Mouse (Mus musculus) Patski (cell line): ENCODE results near the gene Reep3. TPM values are rescaled to one million over a fixed set of nuclear protein-coding genes. Genes with fewer than 3 reads are reported as not detected.

Source experiments
- ATAC-seq: fragments of 100-300 bp; one replicate; pipeline ENCODE4 v1.8.0; 2021
- CTCF ChIA-PET: fragments of 350-600 bp; sonication (Branson Sonifier 250); formaldehyde crosslinking; loops from one replicate; lab custom pipeline; 2022; ENCODE audit warnings: inconsistent platforms; lab: Charles Lee
- POLR2A ChIA-PET: fragments of 350-600 bp; sonication (Branson Sonifier 250); formaldehyde crosslinking; loops from one replicate; lab custom pipeline; 2022; ENCODE audit warnings: antibody characterized with exemption, inconsistent platforms; lab: Charles Lee
- DNase-seq: peaks from one replicate; pipeline ENCODE4 v3.0.0-alpha.2; 2011; ENCODE audit warnings: low read depth, low spot score
- H3K27me3 ChIP-seq: fragments of 371-371 bp; one replicate; pipeline ENCODE4 v1.5.1; 2021
- CTCF ChIP-seq: fragments of 100-300 bp; IDR thresholded peaks from one replicate; pipeline ENCODE4 v1.5.1; 2021
- in situ Hi-C: fragments of 300-500 bp; cut with MboI; formaldehyde crosslinking; loops from 3 replicates; pipeline ENCODE4 v1.11.1; 2018; ENCODE audit warnings: low pct_unique_long_range_greater_than_20kb, mixed read lengths
- polyA plus RNA-seq: library from polyadenylated mRNA; unstranded; gene quantifications from one replicate; pipeline ENCODE4 v1.2.3, GENCODE M21; 2021

Reep3 gene
- polyA plus RNA-seq, 1 experiment from 2014 or later = 46.6 TPM

DNA sequence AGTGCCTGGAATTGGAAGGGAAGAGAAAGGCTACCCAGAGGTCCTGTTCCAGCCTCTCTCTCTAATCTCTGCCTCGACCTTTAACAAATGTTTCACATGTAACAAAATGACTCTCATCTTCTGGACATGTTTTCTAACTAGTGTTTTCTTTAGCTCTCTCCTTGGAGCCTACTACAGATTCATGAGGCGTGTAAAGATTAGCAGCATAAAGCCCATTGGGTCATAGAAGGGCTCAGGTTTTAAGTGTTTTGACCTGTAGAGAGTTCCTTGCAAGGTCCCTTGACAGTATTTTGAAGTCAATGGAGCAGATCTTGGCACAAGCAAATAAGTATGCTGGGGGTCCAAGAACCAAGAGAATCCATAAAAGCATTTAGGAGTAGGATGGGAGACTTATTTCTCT lies 118.5 kb downstream of the Reep3 start:
- ATAC-seq (no peak), DNase-seq (no peak)
- POLR2A ChIA-PET = no interaction called here
- H3K27me3 ChIP-seq = no peaks in the 10 kb centered on the region
- CTCF ChIA-PET = no interaction called here
- in situ Hi-C loops = no loop called here
- no peak for TF ChIP-seq CTCF

DNA sequence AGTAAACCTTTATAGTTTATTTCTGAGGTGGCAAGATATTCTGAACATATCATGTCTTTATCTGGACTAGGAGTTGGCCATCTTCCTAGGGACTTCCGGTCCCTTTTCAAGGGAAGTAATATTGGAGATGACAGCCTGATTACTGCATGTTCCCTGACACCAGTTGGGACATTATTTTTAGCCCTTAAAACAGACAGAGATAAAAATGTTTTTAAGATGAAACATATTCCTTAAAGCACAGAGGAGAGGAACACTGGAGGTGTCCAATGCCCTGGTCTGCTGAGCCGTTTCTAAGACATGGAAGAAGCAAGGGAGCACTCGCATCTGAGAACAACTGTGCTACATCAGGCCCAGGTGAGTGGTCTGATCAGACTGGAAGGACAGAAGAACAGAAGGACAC lies 119.7 kb downstream of the Reep3 start:
- CTCF ChIA-PET = no interaction called here
- ATAC-seq = no peak
- in situ Hi-C loops = no loop called here

DNA sequence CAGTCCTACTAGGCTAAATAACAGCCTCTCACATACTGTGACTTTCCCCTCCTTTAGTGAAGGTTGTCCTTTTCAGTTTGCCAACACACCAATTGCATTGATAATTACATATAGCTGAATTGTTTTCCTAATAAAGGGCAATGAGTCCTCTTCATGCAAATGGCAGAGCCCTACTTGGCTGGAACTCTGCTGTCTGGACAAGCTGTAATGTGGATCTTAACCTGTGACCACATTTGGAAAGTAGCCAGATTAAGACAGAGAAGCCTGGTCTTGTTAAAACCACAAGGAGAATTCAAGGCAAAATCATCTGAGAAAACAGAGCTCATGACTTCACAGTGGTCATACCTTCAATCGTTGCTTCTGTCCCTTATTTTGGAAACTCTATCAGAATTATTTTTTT lies 121.3 kb downstream of the Reep3 start:
- in situ Hi-C loops = no loop called here
- CTCF ChIA-PET = no interaction called here
- no peaks in the 10 kb centered on the region for H3K27me3 ChIP-seq
- POLR2A ChIA-PET = no interaction called here
- ATAC-seq (peak; percentile 39), DNase-seq (peak; percentile 57)
- no peak for TF ChIP-seq CTCF

More for the DNA sequence above, 119.7 kb downstream of the Reep3 start:
- no peaks in the 10 kb centered on the region for H3K27me3 ChIP-seq
- POLR2A ChIA-PET = no interaction called here
- no peak for DNase-seq
- TF ChIP-seq CTCF = no peak

DNA sequence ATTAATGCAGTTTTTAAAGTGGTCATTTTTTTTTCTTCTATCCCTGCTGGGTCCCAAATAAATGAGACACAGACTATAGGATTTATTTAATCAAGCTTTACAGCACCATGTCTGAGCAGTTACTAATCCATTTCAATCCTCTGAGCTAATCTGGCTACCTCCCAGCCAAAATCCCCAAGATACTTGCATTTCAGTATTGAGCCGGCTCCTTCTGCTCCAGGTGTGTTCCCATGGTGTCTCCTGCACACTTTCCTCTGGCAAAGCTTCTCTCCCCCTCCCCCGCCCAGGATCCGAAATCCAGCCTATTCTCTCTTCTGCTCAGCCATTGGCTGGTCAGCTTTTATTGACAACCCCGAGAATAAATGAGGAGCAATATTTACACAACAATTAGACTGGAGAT lies 122.3 kb downstream of the Reep3 start:
- in situ Hi-C loops = no loop called here
- ChIA-PET POLR2A (no interaction called here), CTCF (no interaction called here)
- no peak for TF ChIP-seq CTCF
- no peaks in the 10 kb centered on the region for H3K27me3 ChIP-seq
- ATAC-seq (no peak), DNase-seq (no peak)

DNA sequence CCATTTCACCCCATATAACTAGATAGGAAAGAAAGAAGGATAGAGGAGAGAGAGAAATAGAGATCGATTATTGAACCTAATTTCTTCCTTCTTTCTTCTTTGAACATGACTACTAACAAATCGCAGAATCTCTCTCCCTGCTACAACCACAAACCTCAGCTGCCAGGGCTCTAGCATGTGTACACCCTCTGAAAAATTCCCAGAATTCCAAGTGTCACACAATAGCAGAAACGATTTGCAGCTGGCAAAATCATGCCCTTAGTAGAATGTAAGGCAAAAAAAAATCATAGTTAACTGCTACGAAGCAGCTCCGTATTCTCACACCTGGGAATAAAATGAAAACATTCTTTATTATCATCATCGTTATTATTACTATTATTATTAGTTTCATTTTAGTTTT lies 122.9 kb downstream of the Reep3 start:
- in situ Hi-C loops = no loop called here
- ChIA-PET POLR2A (no interaction called here), CTCF (interaction anchor here (0.7 kb wide), 1 partner anchor 15 kb away, joined by 3 read pairs; no protein-coding TSS in a partner anchor)
- no peak for ATAC-seq
- no peak for TF ChIP-seq CTCF
- no peaks in the 10 kb centered on the region for H3K27me3 ChIP-seq
- no peak for DNase-seq

DNA sequence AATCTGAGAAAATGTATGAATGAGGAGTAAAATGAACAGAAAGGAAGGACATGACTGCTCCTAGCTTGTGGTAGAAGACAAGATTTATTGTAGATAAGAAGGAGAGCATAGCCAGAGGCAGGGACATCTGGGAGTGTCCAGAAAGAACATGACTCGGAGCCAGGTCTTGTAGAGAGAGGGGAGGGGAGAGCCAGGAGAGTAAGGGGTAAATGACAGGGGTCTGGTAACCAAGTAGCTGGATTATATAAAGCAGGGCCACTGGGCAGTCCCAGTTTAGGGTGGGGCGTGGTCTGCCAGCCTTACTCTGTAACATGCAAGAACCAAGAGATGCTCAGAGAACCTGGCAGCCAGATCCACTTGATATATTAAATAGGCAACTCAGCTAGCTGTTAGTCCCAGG lies 123.5 kb downstream of the Reep3 start:
- ATAC-seq = no peak

DNA sequence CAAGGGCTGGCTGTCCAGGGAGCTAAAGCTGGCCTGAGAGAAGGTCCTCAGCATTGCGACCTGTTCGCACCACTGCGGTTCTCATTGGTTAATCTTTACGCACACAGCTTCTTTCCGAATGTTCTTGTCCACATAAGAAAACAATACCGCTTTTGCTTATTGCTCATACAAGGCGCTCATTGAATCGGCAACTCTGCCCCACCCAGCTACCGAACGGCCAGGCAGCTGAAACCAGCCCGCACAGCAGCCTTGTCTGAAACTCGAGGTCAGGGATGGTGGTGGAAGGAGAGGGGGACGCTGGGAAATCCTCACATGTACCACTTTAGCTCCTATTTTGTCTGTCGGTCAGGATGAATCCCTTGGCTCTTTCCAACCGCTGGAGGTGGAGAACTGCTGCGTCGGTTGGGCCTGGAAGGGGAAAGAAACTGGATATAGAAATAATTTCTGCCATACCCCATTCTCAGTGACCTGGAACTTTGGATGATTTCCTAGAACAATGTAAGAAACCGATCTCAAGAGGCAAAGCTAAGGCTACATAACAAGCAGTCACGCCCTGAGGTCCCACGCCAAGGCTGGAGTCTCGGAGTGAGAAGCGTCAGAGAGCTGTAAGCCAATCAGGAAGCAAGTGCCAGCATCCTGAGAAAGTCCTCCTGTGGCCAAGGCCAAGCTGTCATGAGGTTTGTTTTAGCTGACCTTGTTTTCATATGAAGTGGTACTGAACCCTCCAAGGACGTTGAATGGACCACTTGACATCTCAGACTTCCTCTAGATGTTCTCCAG lies 126.2 kb downstream of the Reep3 start:
- H3K27me3 ChIP-seq = no peaks in the 10 kb centered on the region
- ChIA-PET POLR2A (no interaction called here), CTCF (no interaction called here)
- in situ Hi-C loops = no loop called here
- no peak for TF ChIP-seq CTCF
- no peak for ATAC-seq
- DNase-seq = no peak

More for the DNA sequence above, 123.5 kb downstream of the Reep3 start:
- POLR2A ChIA-PET = no interaction called here
- no peaks in the 10 kb centered on the region for H3K27me3 ChIP-seq
- no peak for TF ChIP-seq CTCF
- DNase-seq = no peak
- in situ Hi-C loops = no loop called here
- CTCF ChIA-PET = interaction anchor here (0.7 kb wide), 1 partner anchor 14 kb away, joined by 3 read pairs; no protein-coding TSS in a partner anchor

DNA sequence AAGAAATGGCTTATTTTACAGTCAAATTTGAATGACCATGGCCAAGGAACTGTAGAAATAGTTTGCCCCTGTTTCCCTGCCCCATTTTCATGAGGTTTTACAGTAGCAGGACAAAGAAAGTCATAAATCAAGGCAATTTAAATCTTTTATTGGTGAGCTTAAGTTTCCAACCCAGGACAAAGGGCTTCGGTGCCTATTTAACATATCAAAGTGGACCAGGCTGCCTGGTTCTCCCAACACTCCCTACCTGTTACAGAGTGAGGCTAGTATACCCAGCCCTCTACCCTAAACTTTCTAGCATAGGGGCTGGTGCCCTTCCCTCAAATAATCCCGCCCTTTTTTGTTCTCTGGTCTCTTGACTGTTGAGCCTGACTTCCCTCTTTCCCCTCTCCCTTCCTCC lies 127.2 kb downstream of the Reep3 start:
- in situ Hi-C loops = no loop called here
- CTCF ChIA-PET = no interaction called here

DNA sequence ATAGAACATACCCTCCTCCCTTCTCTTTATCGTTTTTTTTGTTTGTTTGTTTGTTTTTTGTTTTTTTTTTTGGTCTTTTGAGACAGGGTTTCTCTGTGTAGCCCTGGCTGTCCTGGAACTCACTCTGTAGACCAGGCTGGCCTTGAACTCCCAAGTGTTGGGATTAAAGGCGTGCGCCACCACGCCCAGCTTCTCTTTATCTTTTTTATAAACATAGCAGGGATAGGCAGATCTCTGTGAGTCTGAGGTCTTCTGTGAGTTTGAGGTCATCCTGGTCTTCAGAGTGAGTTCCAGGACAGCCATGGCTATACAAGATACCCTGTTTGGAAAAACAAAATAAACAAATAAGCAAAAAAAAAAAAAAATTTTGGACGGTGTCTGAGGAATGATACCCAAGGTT lies 127.7 kb downstream of the Reep3 start:
- ATAC-seq = no peak
- no peak for TF ChIP-seq CTCF
- H3K27me3 ChIP-seq = no peaks in the 10 kb centered on the region
- in situ Hi-C loops = no loop called here
- no peak for DNase-seq
- CTCF ChIA-PET = no interaction called here
- POLR2A ChIA-PET = no interaction called here

More for the DNA sequence above, 127.2 kb downstream of the Reep3 start:
- no peaks in the 10 kb centered on the region for H3K27me3 ChIP-seq
- DNase-seq (no peak), ATAC-seq (no peak)
- POLR2A ChIA-PET = no interaction called here
- TF ChIP-seq CTCF = no peak

DNA sequence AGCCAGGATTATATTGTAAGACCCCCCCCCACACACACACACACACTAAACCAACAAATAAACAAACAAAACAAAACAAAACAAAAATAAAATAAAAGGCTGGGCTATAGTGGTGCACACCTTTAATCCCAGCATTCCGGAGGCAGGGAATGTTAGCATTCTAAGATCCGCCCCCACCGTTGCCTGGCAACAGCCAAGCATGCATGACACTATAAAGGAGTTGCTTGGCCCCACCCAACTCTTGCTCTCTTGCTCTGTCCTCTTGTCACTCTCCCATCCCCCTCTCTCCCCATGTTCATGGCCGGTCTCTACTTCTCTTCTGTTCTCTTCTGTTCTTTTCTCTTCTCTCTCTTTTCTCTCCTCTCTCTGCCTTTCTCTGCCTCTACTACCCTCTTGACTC lies 128.2 kb downstream of the Reep3 start:
- CTCF ChIA-PET = no interaction called here
- ATAC-seq = no peak
- no peak for TF ChIP-seq CTCF
- POLR2A ChIA-PET = no interaction called here
- in situ Hi-C loops = no loop called here
- H3K27me3 ChIP-seq = no peaks in the 10 kb centered on the region
- no peak for DNase-seq

DNA sequence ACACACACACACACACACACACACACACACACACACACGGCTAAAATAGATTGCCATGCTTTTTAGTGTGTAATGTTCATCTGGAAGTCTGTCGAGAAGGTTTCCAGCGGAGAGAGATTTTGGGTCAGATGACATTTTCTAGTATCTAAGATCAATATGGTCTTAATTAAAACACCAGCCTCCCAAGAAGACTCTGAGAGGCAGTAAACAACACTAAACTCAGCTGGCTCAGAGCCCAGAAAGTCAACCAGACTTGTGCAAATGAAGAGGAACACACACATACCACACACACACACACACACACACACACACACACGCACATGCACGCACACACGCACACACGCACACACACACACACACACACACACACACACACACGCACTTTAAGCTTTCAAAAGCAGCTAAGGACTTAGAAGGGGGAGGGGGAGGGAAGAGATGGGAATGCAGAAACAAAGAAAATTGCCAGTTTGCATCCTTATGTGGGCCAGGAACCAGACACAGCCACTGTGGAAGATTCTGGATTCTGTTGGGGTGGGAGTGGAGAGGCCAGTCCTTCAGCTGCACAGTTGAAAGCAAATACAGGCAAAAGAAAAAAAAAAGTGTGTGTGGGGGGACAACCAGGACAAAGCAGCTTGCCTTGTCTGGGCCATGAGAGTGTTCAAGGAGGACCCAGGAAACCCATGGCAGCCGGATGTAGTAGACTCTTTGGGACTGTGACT lies 130.2 kb downstream of the Reep3 start:
- CTCF ChIA-PET = no interaction called here
- in situ Hi-C loops = no loop called here
- DNase-seq = no peak

More for the DNA sequence above, 130.2 kb downstream of the Reep3 start:
- no peak for ATAC-seq
- TF ChIP-seq CTCF = no peak
- POLR2A ChIA-PET = no interaction called here
- no peaks in the 10 kb centered on the region for H3K27me3 ChIP-seq
